Mouse (Mus musculus): ENCODE measurements around the gene Usp10. TPM values are rescaled to one million over a fixed set of nuclear protein-coding genes. Genes with fewer than 3 reads are reported as not detected.

The Usp10 gene
- polyA plus RNA-seq (2015; fragmentation: Nextera tagmentation; extraction: Ambion mirVana) = 133 and 161 TPM in 2 replicates

- Histone ChIP-seq H3K27me3 (no peaks in the 10 kb centered on the region), H3K9me3 (replicated peaks) (no peaks in the 10 kb centered on the region), H3K4me2 (peak within 1 kb of the TSS; percentile 87), H3K27ac (peak within 1 kb of the TSS; percentile 91), H3K36me3 (ENCODE audit: poor library complexity, severe bottlenecking) (no peaks in the 10 kb centered on the region), H3K9ac (peak within 1 kb of the TSS; percentile 94), H3K4me1 (peaks cover 35% of the 10 kb centered on the region), H3K4me3 (peak within 1 kb of the TSS; percentile 87)
- WGBS = 26% methylated on average over 13 of the region's 13 CpGs
- peak; percentile 20 for ATAC-seq
Observed at GRCm38 (mm10) chr8:119909944-119910546, at the start of gene Usp10. Usp10 (plus strand) TSS chr8:119910360.

DNA sequence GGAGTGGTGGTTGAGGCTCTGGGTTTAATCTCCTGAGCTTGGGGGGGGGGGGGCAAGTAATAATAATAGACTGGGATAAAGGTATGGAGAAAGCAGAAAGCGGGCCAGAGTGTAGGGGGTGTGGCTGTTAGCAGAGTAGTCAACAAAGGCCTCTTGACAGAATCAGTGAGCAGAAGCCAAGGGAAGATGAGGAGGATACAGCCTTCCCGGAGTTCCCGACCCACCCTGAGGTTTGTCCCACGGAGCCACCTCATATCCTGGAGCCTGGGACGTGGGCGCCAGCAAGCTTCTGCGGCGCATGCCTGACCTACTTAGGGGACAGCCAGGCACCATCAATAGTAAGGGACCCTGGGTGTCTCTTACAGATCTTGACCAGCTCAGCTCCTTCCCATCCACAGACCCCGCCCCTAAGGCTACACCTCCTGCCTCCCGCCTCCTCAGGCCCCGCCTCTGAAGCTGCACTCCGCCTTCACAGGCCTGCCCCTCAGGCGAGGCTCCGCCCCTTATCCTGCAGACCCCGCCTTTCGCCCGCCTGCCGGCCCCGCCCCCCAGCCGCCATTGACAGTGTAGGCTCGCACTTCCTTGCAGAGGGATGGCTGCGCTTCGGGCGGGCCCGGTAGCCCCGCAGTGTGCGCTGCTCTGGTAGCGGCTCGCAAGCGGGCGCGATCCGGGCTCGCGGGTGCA lies 48.3 kb upstream of the Usp10 start, which contains the start of gene Klhl36:
Klhl36 (plus strand) TSS at position 561 of the 684 bp plus-strand sequence.
- no peak within 1 kb of the TSS for H3K27ac ChIP-seq
- H3K4me2 ChIP-seq = peak within 1 kb of the TSS; percentile 88
- peak within 1 kb of the TSS; percentile 66 for H3K4me3 ChIP-seq
- H3K9me3 ChIP-seq (replicated peaks) = no peaks in the 10 kb centered on the region
- H3K36me3 ChIP-seq (ENCODE audit: poor library complexity, severe bottlenecking) = no peaks in the 10 kb centered on the region
- peaks cover 8% of the 10 kb centered on the region; the same call in 1 of the 2 replicates for H3K27me3 ChIP-seq
- H3K4me1 ChIP-seq = peaks cover 10% of the 10 kb centered on the region
- ATAC-seq = peak; percentile 98
- WGBS = under 1% methylated on average over 34 of the region's 35 CpGs
- peak within 1 kb of the TSS; percentile 85 for H3K9ac ChIP-seq

GRCm38 (mm10) chr8:119862390-119862734 lies 47.8 kb upstream of the Usp10 start:
- Histone ChIP-seq H3K36me3 (ENCODE audit: poor library complexity, severe bottlenecking) (no peaks in the 10 kb centered on the region), H3K27ac (no peak overlapping the region), H3K4me3 (peak overlapping the region; percentile 66), H3K27me3 (peaks cover 8% of the 10 kb centered on the region; the same call in 1 of the 2 replicates), H3K9ac (peak overlapping the region; percentile 85), H3K9me3 (replicated peaks) (no peaks in the 10 kb centered on the region), H3K4me1 (peaks cover 10% of the 10 kb centered on the region), H3K4me2 (peak overlapping the region; percentile 88)
- WGBS = 2% methylated on average over 19 of the region's 19 CpGs
- no peak for ATAC-seq

DNA sequence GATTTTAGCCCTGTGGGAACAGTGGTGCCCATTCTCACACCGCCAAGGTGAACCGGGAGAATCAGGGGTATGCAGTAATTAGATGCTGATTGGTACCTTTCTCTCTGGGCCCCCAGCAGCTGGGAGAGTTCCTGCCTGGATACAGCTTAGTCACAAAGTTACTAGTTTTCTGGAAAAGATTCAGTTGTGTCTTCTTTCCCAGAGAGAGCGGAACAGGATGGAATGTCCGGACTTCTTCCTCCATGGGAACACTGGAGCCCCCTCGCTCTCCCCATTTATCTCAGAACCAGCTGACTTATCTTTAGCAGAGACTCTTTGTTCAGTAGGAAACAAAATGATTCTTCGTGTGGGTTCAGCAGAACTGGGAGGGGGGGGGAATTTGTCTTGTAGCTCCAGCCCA lies 47.4 kb upstream of the Usp10 start:
- 8% methylated on average over 6 of the region's 6 CpGs for WGBS
- Histone ChIP-seq H3K4me2 (peak overlapping the region; percentile 88), H3K4me3 (peak overlapping the region; percentile 66), H3K9ac (peak overlapping the region; percentile 85), H3K27me3 (peaks cover 8% of the 10 kb centered on the region; the same call in 1 of the 2 replicates), H3K36me3 (ENCODE audit: poor library complexity, severe bottlenecking) (no peaks in the 10 kb centered on the region), H3K4me1 (peaks cover 10% of the 10 kb centered on the region), H3K27ac (no peak overlapping the region), H3K9me3 (replicated peaks) (no peaks in the 10 kb centered on the region)
- ATAC-seq = no peak

DNA sequence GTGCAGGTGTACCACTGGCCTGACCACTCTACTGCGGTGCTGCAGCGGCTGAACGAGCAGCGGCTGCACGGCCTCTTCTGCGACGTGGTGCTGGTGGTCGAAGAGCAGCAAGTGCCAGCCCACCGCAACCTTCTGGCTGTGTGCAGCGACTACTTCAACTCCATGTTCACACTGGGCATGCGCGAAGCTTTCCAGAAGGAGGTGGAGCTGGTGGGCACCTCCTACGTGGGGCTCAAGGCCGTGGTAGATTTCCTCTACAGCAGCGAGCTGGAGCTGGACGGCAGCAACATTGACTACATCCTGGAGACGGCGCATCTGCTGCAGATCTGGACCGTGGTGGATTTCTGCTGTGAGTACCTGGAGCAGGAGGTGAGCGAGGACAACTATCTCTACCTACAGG lies 40.5 kb upstream of the Usp10 start:
- H3K9ac ChIP-seq = no peak overlapping the region
- no peaks in the 10 kb centered on the region for H3K4me1 ChIP-seq
- no peak overlapping the region for H3K4me2 ChIP-seq
- H3K36me3 ChIP-seq (ENCODE audit: poor library complexity, severe bottlenecking) = peaks cover 41% of the 10 kb centered on the region
- peaks cover 8% of the 10 kb centered on the region for H3K9me3 ChIP-seq (replicated peaks)
- no peak for ATAC-seq
- H3K27me3 ChIP-seq = no peaks in the 10 kb centered on the region; the same call in 1 of the 2 replicates
- no peak overlapping the region for H3K27ac ChIP-seq
- WGBS = 86% methylated on average over 20 of the region's 20 CpGs
- no peak overlapping the region for H3K4me3 ChIP-seq

DNA sequence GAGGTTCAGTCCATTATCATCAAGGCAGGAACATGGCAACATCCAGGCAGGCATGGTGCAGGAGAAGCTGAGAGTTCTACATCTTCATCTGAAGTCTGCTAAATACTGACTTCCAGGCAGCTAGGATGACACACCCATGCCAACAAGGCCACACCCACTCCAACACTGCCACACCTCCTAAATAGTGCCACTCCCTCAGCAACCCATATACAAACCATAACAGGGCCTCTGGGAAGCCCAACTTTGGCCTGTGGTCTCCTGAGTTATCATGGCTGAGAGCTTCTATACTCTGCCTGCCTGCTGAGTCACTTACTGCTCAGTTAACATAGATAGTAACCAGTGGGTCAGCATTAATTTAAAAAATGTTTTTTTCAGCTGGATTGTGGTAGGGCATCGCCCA lies 37.0 kb upstream of the Usp10 start:
- peaks cover 8% of the 10 kb centered on the region for H3K9me3 ChIP-seq (replicated peaks)
- H3K4me1 ChIP-seq = no peaks in the 10 kb centered on the region
- ATAC-seq = no peak
- 89% methylated on average over 1 of the region's 1 CpGs for WGBS
- H3K27me3 ChIP-seq = no peaks in the 10 kb centered on the region
- H3K27ac ChIP-seq = no peak overlapping the region
- no peak overlapping the region for H3K4me2 ChIP-seq
- no peak overlapping the region for H3K4me3 ChIP-seq
- H3K36me3 ChIP-seq (ENCODE audit: poor library complexity, severe bottlenecking) = peaks cover 60% of the 10 kb centered on the region
- no peak overlapping the region for H3K9ac ChIP-seq

GRCm38 (mm10) chr8:119881301-119881700 lies 28.9 kb upstream of the Usp10 start:
- Histone ChIP-seq H3K9ac (no peak overlapping the region), H3K27me3 (no peaks in the 10 kb centered on the region), H3K36me3 (ENCODE audit: poor library complexity, severe bottlenecking) (peaks cover 11% of the 10 kb centered on the region), H3K9me3 (replicated peaks) (no peaks in the 10 kb centered on the region), H3K4me1 (peaks cover 7% of the 10 kb centered on the region), H3K4me2 (no peak overlapping the region), H3K27ac (no peak overlapping the region), H3K4me3 (no peak overlapping the region)
- 83% methylated on average over 6 of the region's 6 CpGs for WGBS
- ATAC-seq = no peak

DNA sequence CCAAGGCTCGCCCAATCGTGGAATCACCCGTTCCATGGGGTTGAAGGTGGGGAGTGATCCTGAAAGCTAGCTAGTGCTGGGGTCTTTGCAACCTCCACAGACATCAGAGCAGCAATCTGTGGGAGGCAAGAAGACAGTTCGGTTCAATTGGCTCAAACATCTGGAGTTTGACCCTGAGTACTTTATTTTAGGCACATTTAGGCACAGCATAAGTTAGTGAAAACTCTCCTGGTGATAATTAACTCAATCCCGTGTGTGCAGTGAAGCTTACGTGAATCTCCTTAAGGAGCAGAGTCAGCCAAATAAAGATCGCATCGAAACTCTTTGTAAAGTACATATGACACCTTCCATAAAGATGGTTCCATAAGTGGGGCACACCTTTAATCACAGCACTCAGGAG lies 28.2 kb upstream of the Usp10 start:
- Histone ChIP-seq H3K4me1 (peaks cover 7% of the 10 kb centered on the region), H3K27ac (no peak overlapping the region), H3K36me3 (ENCODE audit: poor library complexity, severe bottlenecking) (peaks cover 7% of the 10 kb centered on the region; the same call in 1 of the 2 replicates), H3K4me3 (no peak overlapping the region), H3K4me2 (no peak overlapping the region), H3K27me3 (no peaks in the 10 kb centered on the region), H3K9me3 (replicated peaks) (no peaks in the 10 kb centered on the region), H3K9ac (no peak overlapping the region)
- 75% methylated on average over 8 of the region's 8 CpGs for WGBS
- ATAC-seq = no peak

DNA sequence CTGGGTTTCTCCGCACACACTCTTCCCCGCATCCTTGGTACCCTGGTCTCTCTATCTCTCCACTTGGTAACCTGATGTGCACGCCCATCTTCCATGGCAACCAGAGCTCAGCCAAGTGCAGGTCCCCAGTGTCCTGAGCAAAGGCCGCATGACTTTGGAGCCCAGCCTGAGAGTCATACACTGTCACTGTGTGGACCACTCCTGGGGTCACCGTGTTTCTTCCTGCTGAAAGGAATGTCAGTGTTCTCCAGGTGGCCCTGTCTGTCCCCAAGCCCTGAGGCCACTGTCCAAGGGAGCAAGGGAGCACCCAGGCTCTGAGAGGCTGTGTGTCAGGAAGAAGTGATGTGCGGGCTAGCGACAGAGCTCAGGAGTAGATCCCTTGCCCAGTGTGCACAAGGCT lies 26.9 kb upstream of the Usp10 start:
- Histone ChIP-seq H3K27ac (no peak overlapping the region), H3K27me3 (no peaks in the 10 kb centered on the region), H3K4me1 (peaks cover 13% of the 10 kb centered on the region), H3K9ac (no peak overlapping the region), H3K36me3 (ENCODE audit: poor library complexity, severe bottlenecking) (no peaks in the 10 kb centered on the region), H3K4me3 (no peak overlapping the region), H3K4me2 (no peak overlapping the region), H3K9me3 (replicated peaks) (no peaks in the 10 kb centered on the region)
- WGBS = 90% methylated on average over 7 of the region's 7 CpGs
- no peak for ATAC-seq

- H3K4me3 ChIP-seq = no peak overlapping the region
- 28% methylated on average over 3 of the region's 3 CpGs for WGBS
- H3K9me3 ChIP-seq (replicated peaks) = no peaks in the 10 kb centered on the region
- H3K9ac ChIP-seq = no peak overlapping the region
- H3K36me3 ChIP-seq (ENCODE audit: poor library complexity, severe bottlenecking) = no peaks in the 10 kb centered on the region
- ATAC-seq = no peak
- no peak overlapping the region for H3K4me2 ChIP-seq
- H3K4me1 ChIP-seq = peaks cover 14% of the 10 kb centered on the region
- no peaks in the 10 kb centered on the region for H3K27me3 ChIP-seq
- no peak overlapping the region for H3K27ac ChIP-seq
Observed at GRCm38 (mm10) chr8:119885612-119886011, 24.5 kb upstream of the Usp10 start.

- no peak for ATAC-seq
- 94% methylated on average over 3 of the region's 3 CpGs for WGBS
Observed at GRCm38 (mm10) chr8:119887130-119887529, 23.0 kb upstream of the Usp10 start.

DNA sequence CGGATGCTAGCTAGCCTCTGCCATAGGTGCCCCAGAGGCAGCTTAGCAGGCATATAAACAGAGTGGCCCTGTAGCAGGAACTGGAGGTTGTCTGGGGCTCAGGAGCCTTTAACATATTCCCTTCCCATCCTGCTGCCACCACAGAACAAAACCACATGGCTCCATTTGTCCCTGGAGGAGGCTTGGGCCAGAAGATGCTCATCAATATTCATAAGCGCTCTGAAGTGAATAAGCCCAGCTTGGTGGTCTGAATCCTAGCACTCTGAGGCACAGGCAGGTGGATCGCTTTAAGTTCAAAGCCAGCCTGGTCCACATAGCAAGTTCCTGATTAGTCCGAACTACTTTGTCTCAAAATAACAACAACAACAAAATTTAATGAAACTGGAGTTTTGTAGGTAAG lies 22.1 kb upstream of the Usp10 start:
- Histone ChIP-seq H3K4me1 (peaks cover 14% of the 10 kb centered on the region), H3K27me3 (no peaks in the 10 kb centered on the region), H3K27ac (no peak overlapping the region), H3K36me3 (ENCODE audit: poor library complexity, severe bottlenecking) (no peaks in the 10 kb centered on the region), H3K9ac (no peak overlapping the region), H3K4me2 (no peak overlapping the region), H3K4me3 (no peak overlapping the region), H3K9me3 (replicated peaks) (no peaks in the 10 kb centered on the region)
- 53% methylated on average over 4 of the region's 4 CpGs for WGBS
- ATAC-seq = peak; percentile 27; the same call in 1 of the 2 replicates

More at GRCm38 (mm10) chr8:119887130-119887529, 23.0 kb upstream of the Usp10 start:
- Histone ChIP-seq H3K4me3 (no peak overlapping the region), H3K27me3 (no peaks in the 10 kb centered on the region), H3K36me3 (ENCODE audit: poor library complexity, severe bottlenecking) (no peaks in the 10 kb centered on the region), H3K4me2 (no peak overlapping the region), H3K4me1 (peaks cover 14% of the 10 kb centered on the region), H3K9me3 (replicated peaks) (no peaks in the 10 kb centered on the region), H3K9ac (no peak overlapping the region), H3K27ac (no peak overlapping the region)
